Mouse (Mus musculus): ENCODE results near the gene Maml2. TPM values are rescaled to one million over a fixed set of nuclear protein-coding genes. Genes with fewer than 3 reads are reported as not detected.

Maml2 gene
- polyA plus RNA-seq, 2 experiments from 2014 or later = 30.9 to 36.6 TPM

GRCm38 (mm10) chr9:13495530-13495929, 197.8 kb downstream of the Maml2 start:
- ATAC-seq = no peak

DNA sequence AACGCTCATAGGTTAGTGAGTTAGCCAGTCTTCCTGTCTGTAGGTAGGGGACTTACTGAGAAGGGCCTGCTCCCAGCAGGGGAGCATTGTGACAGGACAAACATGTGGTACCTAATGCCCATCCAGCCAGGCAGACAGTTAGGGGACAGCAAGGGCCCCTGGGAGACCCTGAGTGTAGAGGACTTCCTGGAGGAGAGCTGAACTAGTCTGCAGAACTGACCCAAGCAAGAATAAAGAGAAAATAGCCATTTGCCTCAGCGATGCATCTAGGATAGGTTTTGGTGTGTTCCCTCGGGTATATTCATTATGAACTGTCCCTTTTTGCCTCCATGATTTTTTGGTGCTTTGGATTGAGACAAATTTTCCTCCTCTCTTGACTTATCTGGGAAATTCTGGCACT, 199.3 kb downstream of the Maml2 start:
- ATAC-seq = no peak

DNA sequence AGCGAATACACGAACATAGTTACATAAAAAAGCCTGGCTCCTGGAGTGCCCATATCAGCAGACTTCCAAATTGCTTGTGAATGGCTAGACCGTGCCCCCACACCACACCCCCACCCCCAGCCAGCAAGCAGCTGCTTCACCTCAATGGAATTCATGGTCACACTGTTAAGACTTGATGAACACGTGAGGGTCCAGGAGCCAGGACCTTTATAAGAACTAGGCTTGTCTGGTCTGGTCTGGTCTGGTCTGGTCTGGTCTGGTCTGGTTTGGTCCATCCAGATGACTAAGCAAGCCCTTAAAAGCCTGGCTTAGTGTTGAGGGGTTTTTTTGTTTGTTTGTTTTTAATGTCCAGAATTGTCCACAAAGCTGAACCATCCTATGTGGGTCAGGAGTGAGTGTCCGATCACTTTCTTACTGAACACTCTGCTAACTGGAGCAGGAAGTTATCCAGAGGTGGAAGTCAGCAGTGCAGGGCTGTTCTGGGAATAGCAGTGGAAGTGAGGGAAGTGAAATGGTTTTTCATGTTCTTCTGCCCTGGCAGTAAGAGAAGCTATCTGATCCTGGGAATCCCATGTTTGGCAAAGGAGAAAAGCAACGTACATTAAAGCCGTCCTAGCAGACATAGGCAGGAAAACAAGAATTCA, 200.1 kb downstream of the Maml2 start:
- no peak for ATAC-seq

DNA sequence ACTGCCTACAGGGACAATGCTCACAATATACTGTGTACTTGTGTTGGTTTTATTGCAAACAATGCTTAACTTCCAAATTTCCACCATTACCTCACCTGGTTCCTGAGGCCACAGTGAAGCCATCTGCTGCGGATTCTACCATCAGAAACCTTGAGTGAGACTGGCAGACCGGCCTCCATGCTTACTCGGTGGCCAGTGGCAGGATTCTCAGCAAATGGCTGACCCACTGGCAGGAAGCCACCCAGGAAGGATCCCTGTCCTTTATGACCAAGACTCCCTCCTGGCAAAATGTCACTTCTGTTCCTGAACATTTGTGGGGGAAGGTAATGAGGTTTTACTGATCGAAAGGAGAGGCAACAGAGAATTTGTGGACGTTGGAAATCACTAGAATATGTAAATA, 202.3 kb downstream of the Maml2 start:
- ATAC-seq = no peak

DNA sequence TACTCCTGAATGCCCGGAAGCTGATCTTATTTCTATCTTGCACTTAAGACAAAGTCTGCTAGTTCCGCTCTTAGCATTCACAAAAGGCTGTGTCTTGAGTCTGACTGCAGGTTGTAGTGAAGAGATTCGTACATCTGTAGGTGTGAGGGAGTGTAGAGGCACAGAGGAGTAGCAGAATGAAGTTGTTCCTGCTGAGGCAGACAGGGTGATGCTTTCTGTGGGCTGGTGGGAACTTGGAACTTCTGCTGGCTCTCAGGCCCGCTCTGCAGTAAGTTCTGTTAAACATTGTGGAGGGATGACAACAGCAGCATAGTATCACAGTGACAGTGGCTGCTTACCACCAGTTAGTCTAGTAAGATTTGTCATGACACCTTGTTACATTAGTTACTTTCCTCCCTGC, 207.3 kb downstream of the Maml2 start:
- ATAC-seq = no peak

DNA sequence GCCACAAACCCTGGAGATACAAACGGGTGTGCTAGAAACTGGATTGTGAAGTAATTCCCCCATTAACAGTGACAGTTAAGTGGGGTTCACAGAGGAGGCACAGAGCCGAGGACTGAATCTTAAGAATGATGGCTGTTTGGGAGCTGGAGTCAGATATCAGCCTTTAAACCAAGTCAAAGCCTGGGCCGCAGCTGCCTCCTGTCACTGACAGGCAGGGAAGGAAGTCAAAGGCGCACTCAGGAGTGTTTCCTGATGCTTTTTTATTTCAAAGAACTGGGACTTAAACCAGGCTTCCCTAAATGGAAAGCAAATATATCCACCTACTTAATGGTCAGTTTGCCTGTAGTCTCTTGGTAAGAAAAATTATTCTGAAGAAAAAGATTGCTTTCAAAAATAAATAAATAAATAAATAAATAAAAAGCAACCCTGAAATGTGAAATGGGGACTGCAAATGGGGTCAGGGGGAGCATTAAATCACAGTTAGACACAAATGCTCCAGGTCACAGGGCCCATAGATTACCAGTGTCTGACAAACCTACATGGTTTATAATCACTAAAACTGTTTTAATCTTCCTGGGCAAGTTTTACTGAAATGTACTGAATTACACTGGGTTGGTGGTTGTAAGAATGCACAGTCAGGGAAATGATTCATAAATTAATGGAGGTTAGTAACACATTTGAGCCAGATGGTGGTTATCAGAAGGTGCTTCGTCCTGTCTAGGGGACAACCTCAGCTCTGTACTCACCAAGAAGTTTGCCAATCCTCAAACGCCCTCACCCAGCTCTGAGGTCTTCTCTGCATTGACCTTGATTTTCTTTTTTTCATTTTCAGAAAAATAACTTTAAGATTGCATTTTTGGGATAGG, 209.4 kb downstream of the Maml2 start:
- ATAC-seq = no peak

DNA sequence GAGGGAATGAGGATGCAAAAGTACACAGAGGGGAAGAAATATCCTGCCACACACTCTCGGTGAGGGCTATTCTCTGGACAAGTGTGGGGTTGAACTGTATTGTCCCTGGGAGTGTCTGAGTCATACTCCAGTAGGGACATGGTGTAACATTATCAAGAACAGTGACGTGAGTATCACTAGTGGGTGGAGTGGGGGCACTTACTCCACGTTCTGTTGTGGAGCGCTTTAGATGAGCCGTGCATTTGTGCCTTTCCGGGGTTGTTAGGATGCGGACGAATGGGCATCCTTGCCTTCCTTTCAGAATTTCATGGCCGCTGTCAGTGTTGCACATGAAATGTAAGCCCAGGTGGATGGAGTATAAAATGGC, 210.0 kb downstream of the Maml2 start:
- ATAC-seq = no peak

DNA sequence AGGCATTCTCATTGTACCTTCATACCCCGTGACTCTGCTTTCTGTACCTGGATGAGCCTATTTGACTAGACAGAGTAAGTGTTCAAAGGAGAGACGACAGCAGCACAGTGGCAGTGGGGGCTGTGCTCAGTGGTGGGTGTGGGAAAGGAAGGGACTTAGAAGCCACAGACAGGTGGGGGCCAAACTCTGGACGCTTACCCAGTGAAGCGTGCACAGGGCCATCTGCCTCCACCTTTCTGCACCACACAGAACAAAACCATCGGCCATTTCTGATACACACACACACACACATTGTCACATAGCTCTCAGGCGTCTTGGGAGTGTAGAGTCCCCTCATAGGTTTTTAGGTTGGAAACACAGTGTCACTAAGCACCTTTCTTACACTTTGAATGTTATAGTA, 212.0 kb downstream of the Maml2 start:
- no peak for ATAC-seq

DNA sequence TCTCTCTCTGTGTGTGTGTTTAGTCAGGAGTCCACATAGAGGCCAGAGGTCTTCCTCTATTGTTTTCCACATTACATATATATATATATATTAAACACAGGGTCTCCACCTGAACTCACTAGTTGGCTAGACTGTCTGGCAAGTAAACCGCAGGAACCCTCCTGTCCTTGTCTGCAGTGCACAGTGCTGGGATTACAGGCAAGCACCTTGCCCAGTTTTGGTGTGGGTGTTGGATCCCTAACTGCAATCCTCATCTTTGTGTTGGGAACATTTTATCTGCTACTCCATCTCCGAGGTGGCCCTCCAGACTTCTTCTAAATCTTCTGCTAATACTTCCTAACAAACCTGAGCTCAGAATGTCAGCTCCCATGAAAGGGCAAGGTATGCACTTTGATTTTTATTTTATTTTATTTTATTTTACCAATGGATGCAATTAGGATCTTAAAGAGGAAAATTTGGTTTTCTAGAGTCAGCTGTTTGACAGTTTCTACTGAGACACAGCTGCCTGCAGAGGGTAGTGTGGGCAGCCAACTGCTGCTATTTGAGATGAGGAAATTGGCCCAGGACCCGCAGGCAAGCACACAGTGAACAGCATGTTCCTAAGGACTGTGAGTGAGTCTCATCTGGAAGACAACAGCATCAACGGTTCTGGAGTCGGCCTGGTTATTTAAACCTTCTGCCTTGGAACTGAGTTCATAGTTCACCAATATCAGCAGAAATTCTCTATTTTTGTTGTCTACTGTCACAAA, 213.0 kb downstream of the Maml2 start:
- ATAC-seq = no peak

DNA sequence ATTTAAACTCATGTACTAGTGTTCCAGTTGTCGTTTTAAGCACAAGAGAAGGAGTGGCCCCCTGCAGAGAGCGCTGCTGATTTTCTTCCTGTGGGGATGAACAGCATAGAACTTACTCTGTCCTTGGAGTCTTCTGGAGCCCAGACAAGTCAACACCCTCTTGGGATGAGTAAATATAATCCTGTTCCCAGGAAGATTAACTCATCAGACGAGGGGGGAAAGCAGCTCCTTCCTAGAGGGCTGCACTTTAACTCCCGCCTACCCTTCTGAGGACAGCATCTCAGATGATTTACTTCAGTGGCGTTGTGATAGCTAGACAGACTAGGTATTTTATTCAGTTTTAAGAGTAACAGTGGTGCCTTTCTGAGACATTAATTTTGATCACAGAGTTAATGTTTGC, 215.4 kb downstream of the Maml2 start:
- no peak for ATAC-seq

DNA sequence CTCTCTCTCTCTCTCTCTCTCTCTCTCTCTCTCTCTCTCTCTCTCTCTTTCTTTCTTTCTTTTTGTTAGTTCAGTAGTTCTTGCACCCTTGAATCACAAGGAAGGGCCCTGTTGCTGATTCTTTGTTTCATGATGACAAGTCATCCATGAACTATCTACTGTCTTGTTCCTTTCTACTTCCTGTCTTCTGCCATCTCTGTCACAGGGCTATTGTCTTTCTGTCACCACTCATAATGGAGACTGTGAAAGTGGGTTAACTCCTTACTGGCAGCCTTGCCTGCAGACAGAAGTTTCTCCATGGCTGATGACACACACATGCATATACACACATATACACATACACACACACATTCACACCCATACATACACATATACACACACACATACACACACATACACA, 216.7 kb downstream of the Maml2 start:
- no peak for ATAC-seq

DNA sequence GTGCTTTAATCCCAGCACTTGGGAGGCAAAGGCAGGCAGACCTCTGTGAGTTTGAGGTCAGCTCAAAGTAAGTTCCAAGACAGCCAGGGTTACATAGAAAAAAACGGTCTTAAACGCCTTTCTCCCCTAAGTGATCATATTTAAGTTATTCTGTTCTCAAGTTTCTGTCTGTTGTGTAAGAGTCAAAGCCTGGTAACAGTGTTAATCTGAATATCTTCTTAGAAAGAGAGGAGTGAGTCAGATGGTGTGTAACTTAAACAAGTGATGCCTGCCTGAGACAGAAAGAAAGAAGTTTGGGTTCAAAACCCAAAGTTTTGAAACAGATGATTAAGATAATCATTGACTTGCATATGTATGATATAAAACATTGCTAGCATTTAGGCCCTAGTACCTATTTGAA, 218.2 kb downstream of the Maml2 start:
- no peak for ATAC-seq

- ATAC-seq = no peak
Measured at GRCm38 (mm10) chr9:13518031-13518430, 220.3 kb downstream of the Maml2 start.

DNA sequence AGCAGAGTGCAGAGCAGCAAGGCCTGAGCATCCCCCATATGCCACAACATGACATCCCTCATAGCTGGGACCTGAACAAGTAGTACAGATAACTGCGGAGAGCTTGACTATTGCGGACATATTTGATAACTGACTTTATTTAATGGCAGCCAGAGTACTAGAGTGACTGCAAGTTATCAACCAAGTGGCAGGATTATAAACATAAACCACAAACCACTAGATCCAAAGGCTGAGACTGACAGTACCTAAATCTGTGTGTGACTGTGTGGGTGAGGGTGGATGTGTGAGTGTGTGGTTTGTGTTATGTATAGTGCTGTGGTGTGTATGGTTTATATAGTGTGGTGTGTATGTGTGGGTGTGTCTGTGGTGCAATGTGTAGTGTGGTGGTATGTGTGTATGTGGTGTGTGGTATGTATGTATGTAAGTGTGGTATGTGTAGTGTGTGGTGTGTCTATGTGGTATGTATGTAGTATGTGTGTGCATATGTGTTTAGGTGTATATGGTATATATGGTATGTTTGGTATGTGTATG, 220.7 kb downstream of the Maml2 start:
- ATAC-seq = no peak

GRCm38 (mm10) chr9:13522061-13522820, 224.5 kb downstream of the Maml2 start:
- no peak for ATAC-seq

DNA sequence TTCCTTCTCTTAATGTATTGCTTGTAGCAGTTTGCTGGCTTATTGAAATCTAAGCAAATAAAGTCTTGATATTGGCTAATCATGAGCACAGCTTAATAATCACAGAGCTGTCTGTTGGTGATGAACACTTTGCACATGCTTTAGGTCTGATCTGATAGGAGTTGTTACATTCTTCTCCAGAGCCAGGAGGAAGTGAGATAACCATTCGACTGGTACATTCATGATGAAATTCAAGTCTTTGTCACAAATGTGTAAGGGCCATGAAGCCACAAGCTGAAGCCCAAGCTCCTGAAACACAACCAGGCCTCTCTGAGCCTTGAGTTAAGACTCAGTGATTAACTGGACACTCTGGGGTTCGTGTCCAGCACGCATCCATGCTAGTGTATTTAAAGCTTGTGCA, 225.3 kb downstream of the Maml2 start:
- ATAC-seq = no peak

DNA sequence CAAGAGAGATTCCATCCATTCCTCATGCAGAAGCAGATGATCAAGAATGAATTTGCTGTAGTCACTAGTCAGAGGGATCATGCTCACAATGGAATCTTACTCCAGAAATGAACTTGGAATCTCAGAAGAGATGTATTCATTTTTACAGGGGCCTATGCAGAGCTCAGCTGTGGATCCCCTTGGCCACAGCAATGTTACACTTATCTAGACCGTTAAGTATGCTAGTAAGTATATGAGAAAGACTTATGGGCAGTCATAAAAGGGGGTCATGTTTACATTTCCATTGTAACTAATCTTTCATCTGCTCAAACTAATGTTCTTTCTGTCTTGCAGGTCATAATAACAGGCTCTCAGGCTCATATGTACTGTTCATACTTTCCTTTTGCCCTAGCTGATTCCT, 227.3 kb downstream of the Maml2 start:
- no peak for ATAC-seq

DNA sequence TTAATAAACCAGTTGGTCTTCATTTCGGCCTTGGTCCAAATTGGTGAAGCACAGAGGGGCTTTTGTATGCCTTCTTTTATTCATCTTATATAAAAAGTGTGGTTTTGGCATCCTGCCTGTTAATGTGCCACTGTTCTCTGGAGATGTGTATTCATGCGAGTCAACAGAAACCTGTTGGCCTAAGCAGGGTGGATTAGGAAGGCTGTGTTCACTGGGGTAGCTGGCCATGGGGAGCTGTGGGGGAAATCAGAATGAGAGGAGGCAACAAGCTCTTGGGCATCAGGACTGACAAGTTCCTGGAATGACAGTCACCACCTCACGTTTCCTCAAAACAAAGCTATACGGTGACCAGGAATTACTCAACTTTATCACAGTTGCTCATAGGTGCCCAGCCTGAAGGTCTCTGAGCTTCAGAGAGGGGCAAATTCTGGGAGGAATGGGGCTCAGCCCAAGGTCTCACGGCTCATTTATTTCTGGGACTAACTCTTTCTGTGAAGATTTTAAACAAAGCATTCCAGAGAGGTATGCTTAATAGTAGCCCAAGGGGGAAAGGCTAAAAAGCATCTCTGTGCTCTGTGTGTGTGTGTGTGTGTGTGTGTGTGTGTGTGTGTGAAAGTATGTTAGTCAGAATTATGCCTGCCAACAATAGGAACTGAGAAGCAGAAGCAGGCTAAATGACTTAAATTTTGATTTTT, 228.0 kb downstream of the Maml2 start:
- ATAC-seq = no peak

DNA sequence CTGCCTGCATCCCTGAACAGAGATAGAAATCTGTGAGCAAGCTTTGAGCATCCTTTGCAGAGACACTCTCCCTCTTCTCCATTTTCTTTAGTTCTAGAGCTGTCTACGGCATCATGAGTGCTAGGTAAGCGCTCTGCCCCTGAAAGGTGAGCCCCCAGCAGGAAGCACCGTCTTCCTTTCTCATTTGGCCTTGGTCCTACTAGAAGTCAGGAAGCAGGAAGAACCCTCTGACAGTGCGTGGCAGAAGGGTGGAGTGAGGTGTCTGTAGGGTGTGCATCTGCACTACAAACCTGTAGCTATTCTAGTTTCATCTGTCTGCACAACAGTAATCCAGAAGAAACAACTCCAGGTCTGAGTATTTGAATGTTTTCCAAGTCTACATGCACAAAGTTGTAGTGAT, 232.8 kb downstream of the Maml2 start:
- ATAC-seq = peak; percentile 57

- ATAC-seq = no peak
Measured at GRCm38 (mm10) chr9:13533076-13533707, 235.4 kb downstream of the Maml2 start.

DNA sequence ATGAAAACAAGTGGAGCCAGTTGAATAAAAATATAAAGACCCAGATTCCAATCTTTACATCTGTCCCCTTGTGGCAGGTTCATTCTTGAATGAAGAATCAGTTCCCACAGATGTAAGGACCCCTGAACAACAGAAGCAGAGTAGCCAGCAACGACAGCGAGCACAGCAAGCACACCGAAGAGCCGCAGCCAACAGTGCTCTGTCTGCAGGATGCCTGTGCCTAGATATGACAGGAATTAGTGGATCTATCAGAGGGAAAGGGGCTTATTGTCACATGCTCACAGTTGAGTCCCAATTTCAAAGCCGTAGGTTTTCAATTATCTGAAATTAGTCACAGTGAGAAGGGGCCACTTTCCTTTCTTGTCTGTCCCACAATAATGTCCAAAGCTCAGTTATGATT, 238.0 kb downstream of the Maml2 start:
- no peak for ATAC-seq

All from CD4-positive, CD25-positive, alpha-beta regulatory T cell, adult 4 months (primary cell).